Mouse (Mus musculus) embryonic facial prominence, embryonic 15.5 days (tissue): ENCODE measurements around the gene Gm10031. TPM values are rescaled to one million over a fixed set of nuclear protein-coding genes. Genes with fewer than 3 reads are reported as not detected.

Experiments used
- ATAC-seq: fragments of 200-750 bp; cut with Nextera tagmentation; 2 replicates; pipeline ENCODE4 v1.8.0; 2017; ENCODE audit warnings: low read depth, moderate TSS enrichment; ENCODE audit not compliant: insufficient number of reproducible peaks, low FRiP score, low TSS enrichment
- H3K27ac ChIP-seq: fragments of 300-500 bp; sonication (generic); replicated peaks from 2 replicates; pipeline ENCODE4 v1.5.1; 2015; ENCODE audit warnings: mild to moderate bottlenecking, inconsistent platforms
- H3K27me3 ChIP-seq: fragments of 300-500 bp; sonication (generic); 2 replicates; pipeline ENCODE4 v1.6.1; 2015; ENCODE audit warnings: inconsistent platforms
- H3K36me3 ChIP-seq: fragments of 300-500 bp; sonication (generic); 2 replicates; pipeline ENCODE4 v1.6.1; 2015; ENCODE audit warnings: mild to moderate bottlenecking, inconsistent platforms
- H3K4me1 ChIP-seq: fragments of 300-500 bp; sonication (generic); 2 replicates; pipeline ENCODE4 v1.6.1; 2015; ENCODE audit warnings: inconsistent platforms
- H3K4me2 ChIP-seq: fragments of 300-500 bp; sonication (generic); replicated peaks from 2 replicates; pipeline ENCODE4 v1.6.1; 2015; ENCODE audit warnings: mild to moderate bottlenecking, inconsistent platforms
- H3K4me3 ChIP-seq: fragments of 300-500 bp; sonication (generic); replicated peaks from 2 replicates; pipeline ENCODE4 v1.5.1; 2015; ENCODE audit warnings: mild to moderate bottlenecking, inconsistent platforms
- H3K9ac ChIP-seq: fragments of 300-500 bp; sonication (generic); 2 replicates; pipeline ENCODE4 v1.6.1; 2015; ENCODE audit warnings: inconsistent platforms
- H3K9me3 ChIP-seq: fragments of 300-500 bp; sonication (generic); replicated peaks from 2 replicates; pipeline ENCODE4 v1.6.1; 2016; ENCODE audit warnings: inconsistent platforms
- WGBS: fragments of 180-500 bp; shearing (Covaris S2); methylation state at CpG from one replicate; pipeline ENCODE4 v1.1.7; 2015; 5-methylcytosine and 5-hydroxymethylcytosine counted together
- polyA plus RNA-seq: library from polyadenylated mRNA; unstranded; fragments of >200 nt; fragmentation: Nextera tagmentation; extraction: Ambion mirVana; gene quantifications from 2 replicates; pipeline ENCODE4 v1.2.1, GENCODE M21; 2015

Gene Gm10031
- polyA plus RNA-seq, 1 experiment from 2014 or later: 0.53 TPM

DNA sequence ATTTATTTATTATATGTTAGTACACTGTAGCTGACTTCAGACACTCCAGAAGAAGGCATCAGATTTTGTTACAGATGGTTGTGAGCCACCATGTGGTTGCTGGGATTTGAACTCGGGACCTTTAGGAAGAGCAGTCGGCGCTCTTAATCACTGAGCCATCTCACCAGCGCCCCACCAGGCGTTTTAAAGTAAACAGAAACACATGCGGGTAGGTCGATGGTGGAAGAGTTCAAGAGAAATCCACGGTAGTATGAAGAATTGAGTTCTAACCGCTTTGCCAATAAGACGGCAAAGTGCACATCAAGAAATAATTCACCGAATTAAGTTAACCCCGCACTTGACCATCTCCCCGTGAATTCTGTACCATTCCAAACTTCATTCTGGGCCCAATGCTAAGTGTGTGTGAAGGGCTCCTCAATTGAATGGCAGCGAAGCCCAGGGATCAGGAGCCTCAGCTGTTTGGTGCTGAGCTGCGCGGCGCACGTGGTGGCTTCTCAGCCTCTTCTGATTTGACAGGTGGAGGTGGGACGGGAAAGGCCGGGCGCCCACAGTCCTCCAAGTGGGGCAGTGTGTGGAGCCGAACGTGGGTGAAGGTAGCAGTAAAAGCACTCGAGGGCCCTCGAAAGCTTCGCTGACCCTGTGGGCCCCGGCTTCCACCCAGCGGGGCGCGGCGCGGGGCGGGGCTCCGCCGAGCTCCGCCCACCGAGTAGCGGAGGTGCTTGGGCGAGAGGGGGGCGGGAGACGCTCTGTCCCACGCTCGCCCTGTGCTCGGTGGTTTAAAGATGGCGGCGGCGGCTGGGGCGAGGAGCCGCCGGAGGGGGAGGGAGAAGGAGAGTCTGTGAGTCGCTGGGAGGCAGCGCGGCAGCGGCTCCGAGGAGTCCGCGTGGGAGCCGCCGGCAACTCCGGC lies 34.5 kb downstream of the Gm10031 start, which contains the start of gene Abl2:
Abl2 (plus strand) TSS at position 763 of the 907 bp plus-strand sequence.
- H3K27ac ChIP-seq: peak within 1 kb of the TSS; percentile 95
- peaks cover 7% of the 10 kb centered on the region; the same call in 1 of the 2 replicates for H3K4me1 ChIP-seq
- peak within 1 kb of the TSS; percentile 97 for H3K9ac ChIP-seq
- H3K27me3 ChIP-seq: no peaks in the 10 kb centered on the region
- H3K4me2 ChIP-seq: peak within 1 kb of the TSS; percentile 80
- 8% methylated on average over 60 of the region's 60 CpGs for WGBS
- H3K36me3 ChIP-seq: no peaks in the 10 kb centered on the region
- H3K4me3 ChIP-seq: peak within 1 kb of the TSS; percentile 99
- no peaks in the 10 kb centered on the region for H3K9me3 ChIP-seq
- ATAC-seq: peak; percentile 95

DNA sequence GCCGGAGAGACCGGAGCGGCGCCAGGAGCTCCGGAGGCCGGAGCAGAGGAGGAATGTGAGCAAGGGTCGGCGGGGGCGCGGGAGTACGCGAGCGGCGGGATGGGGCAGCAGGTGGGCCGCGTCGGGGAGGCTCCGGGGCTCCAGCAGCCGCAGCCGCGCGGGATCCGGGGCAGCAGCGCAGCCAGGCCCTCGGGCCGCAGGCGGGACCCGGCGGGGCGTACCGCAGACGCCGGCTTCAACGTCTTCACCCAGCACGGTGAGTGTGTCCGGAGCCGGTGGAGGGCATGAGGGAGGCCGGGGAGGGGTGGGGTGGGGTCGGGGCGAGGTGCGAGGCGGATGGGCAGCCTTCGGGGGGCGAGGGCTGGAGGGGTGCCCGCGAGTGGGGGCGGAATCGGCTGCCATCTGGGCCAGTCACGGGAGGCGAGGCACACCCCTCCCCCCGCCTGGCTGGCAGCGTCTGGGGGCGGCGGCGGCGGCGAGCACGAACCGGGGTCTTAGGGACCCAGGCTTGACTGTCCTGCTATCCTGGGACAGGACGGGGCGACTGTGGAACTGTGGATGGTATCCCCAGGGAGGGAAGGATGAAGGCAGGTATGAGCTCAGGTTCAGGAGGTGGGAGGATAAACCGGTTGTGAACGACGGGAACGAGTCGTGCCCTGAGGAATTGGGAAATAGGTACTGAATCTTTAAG lies 35.3 kb downstream of the Gm10031 start:
- peak overlapping the region; percentile 97 for H3K9ac ChIP-seq
- under 1% methylated on average over 63 of the region's 66 CpGs for WGBS
- H3K36me3 ChIP-seq: no peaks in the 10 kb centered on the region
- H3K4me2 ChIP-seq: peak overlapping the region; percentile 80
- H3K27me3 ChIP-seq: no peaks in the 10 kb centered on the region
- peak overlapping the region; percentile 95 for H3K27ac ChIP-seq
- H3K4me3 ChIP-seq: peak overlapping the region; percentile 99
- peaks cover 7% of the 10 kb centered on the region; the same call in 1 of the 2 replicates for H3K4me1 ChIP-seq
- peak; percentile 56 for ATAC-seq
- no peaks in the 10 kb centered on the region for H3K9me3 ChIP-seq

DNA sequence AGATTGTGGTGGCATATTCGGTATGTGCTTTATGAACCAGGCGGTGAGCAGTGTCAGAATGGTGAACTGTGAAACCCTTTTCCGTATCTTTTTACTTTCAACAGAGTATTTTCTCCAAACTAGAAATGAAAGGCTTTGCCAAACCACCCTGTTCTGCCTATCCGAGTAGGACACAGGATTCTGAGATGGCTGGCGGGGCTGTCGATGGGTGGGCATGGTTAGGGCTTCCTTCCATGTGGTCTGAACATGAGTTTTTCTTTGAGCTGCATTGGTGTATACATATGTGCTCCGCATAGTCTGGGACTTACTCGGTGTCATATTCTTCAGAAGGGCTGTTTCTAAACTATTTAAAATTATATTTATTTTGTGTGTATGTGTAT lies 35.8 kb downstream of the Gm10031 start:
- Histone ChIP-seq H3K36me3 (no peaks in the 10 kb centered on the region), H3K4me2 (peak overlapping the region; percentile 80), H3K4me3 (peak overlapping the region; percentile 99), H3K9ac (peak overlapping the region; percentile 97), H3K27me3 (no peaks in the 10 kb centered on the region), H3K9me3 (no peaks in the 10 kb centered on the region), H3K27ac (peak overlapping the region; percentile 95), H3K4me1 (peaks cover 7% of the 10 kb centered on the region; the same call in 1 of the 2 replicates)
- ATAC-seq: no peak
- 5% methylated on average over 8 of the region's 8 CpGs for WGBS

GRCm38 (mm10) chr1:156560500-156560899 lies 36.7 kb downstream of the Gm10031 start:
- no peaks in the 10 kb centered on the region for H3K27me3 ChIP-seq
- no peak overlapping the region for H3K4me3 ChIP-seq
- 91% methylated on average over 9 of the region's 9 CpGs for WGBS
- H3K9me3 ChIP-seq: no peaks in the 10 kb centered on the region
- H3K27ac ChIP-seq: no peak overlapping the region
- ATAC-seq: no peak
- no peak overlapping the region for H3K9ac ChIP-seq
- no peaks in the 10 kb centered on the region for H3K36me3 ChIP-seq
- 0 out of 2 replicates have a peak overlapping the region, but pooled peaks have one; percentile 1 for H3K4me2 ChIP-seq
- peaks cover 7% of the 10 kb centered on the region; the same call in 1 of the 2 replicates for H3K4me1 ChIP-seq

GRCm38 (mm10) chr1:156565328-156565727 lies 41.5 kb downstream of the Gm10031 start:
- Histone ChIP-seq H3K27me3 (no peaks in the 10 kb centered on the region), H3K36me3 (no peaks in the 10 kb centered on the region), H3K27ac (no peak overlapping the region), H3K4me2 (no peak overlapping the region), H3K4me3 (no peak overlapping the region), H3K9me3 (no peaks in the 10 kb centered on the region), H3K4me1 (no peaks in the 10 kb centered on the region), H3K9ac (no peak overlapping the region)
- 66% methylated on average over 2 of the region's 2 CpGs for WGBS
- no peak for ATAC-seq

DNA sequence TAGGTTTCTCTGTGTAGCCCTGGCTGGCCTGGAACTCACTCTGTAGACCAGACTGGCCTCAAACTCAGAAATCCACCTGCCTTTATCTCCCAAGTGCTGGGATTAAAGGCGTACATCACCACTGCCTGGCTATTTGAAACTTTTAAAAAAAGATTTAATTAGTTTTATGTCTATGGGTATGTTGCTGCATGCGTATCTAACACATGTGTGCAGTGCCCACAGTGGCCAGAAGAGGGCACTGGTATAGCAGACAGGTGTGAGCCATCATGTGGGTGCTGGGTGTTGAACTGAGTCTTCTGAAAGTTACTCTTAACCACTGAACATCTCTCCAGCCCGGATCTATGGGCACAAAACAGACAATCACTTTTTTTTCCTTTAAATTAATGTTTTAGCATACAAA lies 42.3 kb downstream of the Gm10031 start:
- no peak overlapping the region for H3K9ac ChIP-seq
- no peak overlapping the region for H3K4me3 ChIP-seq
- H3K36me3 ChIP-seq: no peaks in the 10 kb centered on the region
- H3K27ac ChIP-seq: no peak overlapping the region
- H3K9me3 ChIP-seq: no peaks in the 10 kb centered on the region
- no peak overlapping the region for H3K4me2 ChIP-seq
- H3K27me3 ChIP-seq: no peaks in the 10 kb centered on the region
- H3K4me1 ChIP-seq: no peaks in the 10 kb centered on the region
- no peak for ATAC-seq
- 95% methylated on average over 3 of the region's 3 CpGs for WGBS

DNA sequence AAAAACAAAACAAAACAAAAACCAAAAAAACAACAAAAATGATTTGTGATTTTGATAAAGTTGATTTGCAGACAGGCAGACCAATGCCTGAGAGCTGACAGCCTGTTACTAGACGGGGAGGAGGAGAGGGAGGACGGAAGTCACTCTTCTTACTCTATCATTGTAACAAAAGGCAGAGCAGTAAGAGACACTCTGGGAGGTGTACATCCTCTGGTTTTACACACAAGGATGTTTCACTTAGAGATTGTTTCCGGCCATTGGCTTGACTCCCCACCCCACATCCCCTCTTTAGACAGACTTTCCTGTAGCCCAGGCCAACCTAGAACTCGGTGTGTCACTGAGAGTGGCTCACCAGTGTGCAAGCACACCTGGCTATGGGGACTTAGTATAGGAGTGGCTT lies 45.8 kb downstream of the Gm10031 start:
- no peak for ATAC-seq
- Histone ChIP-seq H3K4me2 (no peak overlapping the region), H3K9me3 (no peaks in the 10 kb centered on the region), H3K9ac (no peak overlapping the region), H3K27me3 (no peaks in the 10 kb centered on the region), H3K4me1 (no peaks in the 10 kb centered on the region), H3K27ac (no peak overlapping the region), H3K36me3 (no peaks in the 10 kb centered on the region), H3K4me3 (no peak overlapping the region)
- 82% methylated on average over 4 of the region's 4 CpGs for WGBS

DNA sequence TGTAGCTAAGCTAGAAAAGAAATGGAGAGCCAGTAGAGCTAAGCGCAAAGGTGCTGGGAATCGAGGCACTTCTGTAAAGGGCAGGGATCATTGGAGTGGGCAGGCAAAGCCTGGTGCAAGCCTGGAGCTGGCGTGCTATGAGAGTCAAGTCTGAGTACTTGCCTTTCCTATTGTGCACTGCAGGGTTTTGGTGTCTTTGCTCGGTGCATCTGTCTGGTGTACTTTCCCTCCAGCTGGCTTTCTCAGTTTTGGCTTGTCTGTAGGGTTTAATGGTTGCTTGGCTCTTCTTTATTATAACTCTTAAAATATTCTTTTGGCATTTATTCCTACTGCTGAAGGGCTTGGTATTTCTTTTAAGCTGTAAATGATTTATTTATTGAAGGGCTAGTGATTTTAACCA lies 49.1 kb downstream of the Gm10031 start:
- no peak overlapping the region for H3K27ac ChIP-seq
- WGBS: 78% methylated on average over 4 of the region's 4 CpGs
- H3K4me3 ChIP-seq: no peak overlapping the region
- H3K36me3 ChIP-seq: no peaks in the 10 kb centered on the region
- ATAC-seq: no peak
- H3K4me1 ChIP-seq: no peaks in the 10 kb centered on the region
- no peak overlapping the region for H3K4me2 ChIP-seq
- no peak overlapping the region for H3K9ac ChIP-seq
- H3K27me3 ChIP-seq: no peaks in the 10 kb centered on the region
- no peaks in the 10 kb centered on the region for H3K9me3 ChIP-seq

Other genes with a start within 250 kb of the Gm10031 start
- gene Tdrd5, start 220.3 kb upstream of the Gm10031 start, polyA plus RNA-seq: 0.47 and 0.64 TPM in 2 replicates
- gene Nphs2, start 213.3 kb upstream of the Gm10031 start, polyA plus RNA-seq: 0.08 TPM in 1 of 2 replicates, not detected in the other
- 928 and 944 TPM in 2 replicates for gene Gm2000, start 158.0 kb upstream of the Gm10031 start, polyA plus RNA-seq
- not detected in 2 replicates for gene Axdnd1, start 102.9 kb upstream of the Gm10031 start, polyA plus RNA-seq
- gene Soat1, start 49.7 kb upstream of the Gm10031 start, polyA plus RNA-seq: 23.1 and 27.0 TPM in 2 replicates
- gene Abl2, start 34.8 kb downstream of the Gm10031 start, polyA plus RNA-seq: 4.0 and 4.5 TPM in 2 replicates
- 13.7 and 15.4 TPM in 2 replicates for gene Tor3a, start 150.3 kb downstream of the Gm10031 start, polyA plus RNA-seq
- 26.9 and 28.0 TPM in 2 replicates for gene Fam20b, start 195.1 kb downstream of the Gm10031 start, polyA plus RNA-seq